Mouse (Mus musculus) limb, embryonic 11.5 days (tissue): ENCODE results near the gene Tpk1. TPM values are rescaled to one million over a fixed set of nuclear protein-coding genes. Genes with fewer than 3 reads are reported as not detected.

Source experiments
- ATAC-seq: fragments of 200-750 bp; cut with Nextera tagmentation; 2 replicates; pipeline ENCODE4 v1.8.0; 2017; ENCODE audit warnings: low read depth; ENCODE audit not compliant: insufficient number of reproducible peaks, low FRiP score, low TSS enrichment
- DNase-seq: peaks from one replicate; pipeline ENCODE4 v3.0.0-alpha.2; 2015; ENCODE audit warnings: low spot score
- H3K27ac ChIP-seq: fragments of 300-500 bp; sonication (generic); replicated peaks from 2 replicates; pipeline ENCODE4 v1.5.1; 2014; ENCODE audit warnings: low read depth, mild to moderate bottlenecking, low read length
- H3K27me3 ChIP-seq: fragments of 300-500 bp; sonication (generic); 2 replicates; pipeline ENCODE4 v1.6.1; 2014; ENCODE audit warnings: mild to moderate bottlenecking, low read length, mixed read lengths; ENCODE audit not compliant: control insufficient read depth, insufficient read depth
- H3K36me3 ChIP-seq: fragments of 300-500 bp; sonication (generic); 2 replicates; pipeline ENCODE4 v1.6.1; 2014; ENCODE audit warnings: mild to moderate bottlenecking, low read length, moderate library complexity, mixed read lengths; ENCODE audit not compliant: control insufficient read depth, insufficient read depth
- H3K4me1 ChIP-seq: fragments of 300-500 bp; sonication (generic); 2 replicates; pipeline ENCODE4 v1.6.1; 2014; ENCODE audit warnings: low read length, mixed read lengths; ENCODE audit not compliant: control insufficient read depth, insufficient read depth
- H3K4me2 ChIP-seq: fragments of 300-500 bp; sonication (generic); 2 replicates; pipeline ENCODE4 v1.6.1; 2014; ENCODE audit warnings: low read depth, mild to moderate bottlenecking, moderate library complexity; ENCODE audit not compliant: severe bottlenecking
- H3K4me3 ChIP-seq: fragments of 300-500 bp; sonication (generic); 2 replicates; pipeline ENCODE4 v1.5.1; 2014; ENCODE audit warnings: low read depth, low read length
- H3K9ac ChIP-seq: fragments of 300-500 bp; sonication (generic); 2 replicates; pipeline ENCODE4 v1.6.1; 2014; ENCODE audit warnings: mild to moderate bottlenecking, low read length
- H3K9me3 ChIP-seq: fragments of 300-500 bp; sonication (generic); 2 replicates; pipeline ENCODE4 v1.6.1; 2016; ENCODE audit warnings: low read length; ENCODE audit not compliant: control insufficient read depth
- WGBS: fragments of 180-500 bp; shearing (Covaris S2); extraction: QIAGEN DNeasy Blood & Tissue Kit; methylation state at CpG from one replicate; pipeline ENCODE4 v1.1.7; 2014; 5-methylcytosine and 5-hydroxymethylcytosine counted together
- polyA plus RNA-seq: library from polyadenylated mRNA; unstranded; fragments of >200 nt; fragmentation: Nextera tagmentation; extraction: Ambion mirVana; gene quantifications from 2 replicates; pipeline ENCODE4 v1.2.1, GENCODE M21; 2014

Tpk1 gene
- polyA plus RNA-seq, 1 experiment from 2014 or later, result 7.3 TPM

DNA sequence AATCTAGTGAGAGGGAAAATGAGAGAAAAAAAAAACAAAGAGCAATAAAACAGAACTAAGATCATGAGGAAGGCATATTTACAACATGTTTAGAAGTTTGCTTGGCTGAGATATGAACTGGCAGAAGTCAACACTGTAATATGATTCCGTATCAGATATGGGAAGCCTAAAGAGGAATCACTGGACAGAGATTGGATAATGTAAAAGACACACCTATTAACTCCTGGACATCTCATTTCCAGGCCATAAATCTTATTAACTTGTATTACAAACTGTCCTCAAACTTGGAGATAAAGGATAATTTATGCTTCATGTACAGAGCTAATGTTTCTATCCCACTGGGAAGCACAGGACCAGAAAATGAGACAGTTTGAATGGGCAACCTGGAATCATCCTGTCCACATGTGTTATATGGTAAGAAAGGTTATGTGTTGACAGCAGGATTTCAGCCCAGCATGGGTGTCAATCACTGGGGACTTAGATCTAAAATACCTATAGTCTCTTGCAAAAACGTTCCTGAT, 203.2 kb downstream of the Tpk1 start:
- 82% methylated on average over 2 of the region's 2 CpGs for WGBS
- no peaks in the 10 kb centered on the region for H3K27me3 ChIP-seq
- H3K4me2 ChIP-seq, result no peak overlapping the region
- H3K9ac ChIP-seq, result no peak overlapping the region
- no peak overlapping the region for H3K4me3 ChIP-seq
- no peaks in the 10 kb centered on the region for H3K36me3 ChIP-seq
- ATAC-seq, result no peak
- H3K4me1 ChIP-seq, result no peaks in the 10 kb centered on the region
- no peaks in the 10 kb centered on the region for H3K9me3 ChIP-seq
- H3K27ac ChIP-seq, result no peak overlapping the region
- DNase-seq, result no peak

DNA sequence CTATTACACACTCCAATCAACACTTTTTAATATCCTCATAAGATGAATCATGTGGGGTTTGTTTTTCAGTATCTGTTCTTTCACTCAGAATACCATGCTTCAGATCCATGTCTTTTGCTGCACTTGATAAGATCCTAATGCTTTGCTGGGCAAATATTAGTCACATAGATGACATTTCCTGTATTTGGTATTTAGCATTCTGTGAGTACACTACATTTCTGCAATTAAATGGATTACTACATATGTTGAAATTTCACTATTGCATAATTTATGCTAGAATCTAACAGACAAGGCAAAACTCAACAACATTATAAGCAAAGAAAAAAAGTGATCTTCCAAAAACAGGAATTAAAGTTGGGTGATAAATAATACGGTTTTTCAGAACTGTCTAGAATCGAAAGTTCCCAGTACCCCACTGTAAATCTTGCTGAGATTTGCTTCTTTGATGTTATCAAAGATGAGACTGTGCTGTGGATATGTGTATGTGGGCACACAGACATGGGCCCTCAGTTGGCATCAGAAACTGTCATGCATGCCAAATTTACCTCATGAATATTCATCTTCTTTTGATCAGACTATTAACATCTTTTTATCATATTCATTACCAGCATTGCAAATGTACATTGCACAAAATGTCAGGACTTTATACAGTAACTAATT, 203.8 kb downstream of the Tpk1 start:
- no peaks in the 10 kb centered on the region for H3K4me1 ChIP-seq
- H3K9me3 ChIP-seq, result no peaks in the 10 kb centered on the region
- no peak overlapping the region for H3K4me3 ChIP-seq
- H3K27ac ChIP-seq, result no peak overlapping the region
- DNase-seq, result no peak
- 83% methylated on average over 2 of the region's 2 CpGs for WGBS
- H3K4me2 ChIP-seq, result no peak overlapping the region
- no peaks in the 10 kb centered on the region for H3K27me3 ChIP-seq
- no peak for ATAC-seq
- no peak overlapping the region for H3K9ac ChIP-seq
- no peaks in the 10 kb centered on the region for H3K36me3 ChIP-seq

- H3K36me3 ChIP-seq, result no peaks in the 10 kb centered on the region
- no peak overlapping the region for H3K4me2 ChIP-seq
- H3K27me3 ChIP-seq, result no peaks in the 10 kb centered on the region
- no peak overlapping the region for H3K9ac ChIP-seq
- no peak overlapping the region for H3K4me3 ChIP-seq
- no peak for DNase-seq
- 83% methylated on average over 2 of the region's 2 CpGs for WGBS
- ATAC-seq, result no peak
- no peaks in the 10 kb centered on the region for H3K9me3 ChIP-seq
- H3K27ac ChIP-seq, result no peak overlapping the region
- no peaks in the 10 kb centered on the region for H3K4me1 ChIP-seq
Measured at GRCm38 (mm10) chr6:43459082-43459481, 207.0 kb downstream of the Tpk1 start.

GRCm38 (mm10) chr6:43457989-43458388, 208.1 kb downstream of the Tpk1 start:
- H3K27me3 ChIP-seq, result no peaks in the 10 kb centered on the region
- 94% methylated on average over 2 of the region's 2 CpGs for WGBS

GRCm38 (mm10) chr6:43449498-43449897, 216.6 kb downstream of the Tpk1 start:
- Histone ChIP-seq H3K27me3 (no peaks in the 10 kb centered on the region), H3K4me3 (no peak overlapping the region), H3K9ac (no peak overlapping the region), H3K9me3 (no peaks in the 10 kb centered on the region), H3K4me1 (no peaks in the 10 kb centered on the region), H3K27ac (no peak overlapping the region), H3K36me3 (no peaks in the 10 kb centered on the region), H3K4me2 (no peak overlapping the region)
- ATAC-seq (no peak), DNase-seq (no peak)
- 58% methylated on average over 2 of the region's 2 CpGs for WGBS

More at GRCm38 (mm10) chr6:43457989-43458388, 208.1 kb downstream of the Tpk1 start:
- ATAC-seq (no peak), DNase-seq (no peak)
- Histone ChIP-seq H3K4me2 (no peak overlapping the region), H3K4me1 (no peaks in the 10 kb centered on the region), H3K36me3 (no peaks in the 10 kb centered on the region), H3K9ac (no peak overlapping the region), H3K4me3 (no peak overlapping the region), H3K27ac (no peak overlapping the region), H3K9me3 (no peaks in the 10 kb centered on the region)

- DNase-seq (no peak), ATAC-seq (no peak)
- Histone ChIP-seq H3K36me3 (no peaks in the 10 kb centered on the region), H3K27me3 (no peaks in the 10 kb centered on the region), H3K9ac (no peak overlapping the region), H3K4me1 (no peaks in the 10 kb centered on the region), H3K9me3 (no peaks in the 10 kb centered on the region), H3K4me2 (no peak overlapping the region), H3K27ac (no peak overlapping the region), H3K4me3 (no peak overlapping the region)
- WGBS, result 89% methylated on average over 2 of the region's 2 CpGs
Measured at GRCm38 (mm10) chr6:43445856-43446255, 220.2 kb downstream of the Tpk1 start.

DNA sequence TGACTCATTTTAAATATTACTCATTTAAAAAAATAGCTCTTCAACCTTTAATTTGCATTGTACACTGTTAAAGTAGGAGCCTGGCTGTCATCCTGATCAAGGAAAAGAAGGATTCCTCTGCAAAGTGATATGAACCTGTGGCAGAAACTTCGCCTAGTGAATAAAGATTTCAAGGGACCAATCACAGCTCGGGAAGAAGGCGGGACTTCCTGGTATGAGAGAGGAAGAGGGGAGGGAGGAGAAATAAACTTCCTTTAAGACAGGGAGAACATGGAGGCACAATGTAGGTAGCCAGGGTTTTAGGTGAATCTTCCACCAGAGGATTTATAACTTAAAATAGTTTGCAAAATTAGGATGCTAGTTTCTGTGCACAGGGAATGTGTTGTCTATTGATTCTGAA, 223.9 kb downstream of the Tpk1 start:
- ATAC-seq (no peak), DNase-seq (no peak)
- Histone ChIP-seq H3K27ac (no peak overlapping the region), H3K9ac (no peak overlapping the region), H3K4me2 (no peak overlapping the region), H3K4me1 (no peaks in the 10 kb centered on the region), H3K36me3 (no peaks in the 10 kb centered on the region), H3K27me3 (no peaks in the 10 kb centered on the region), H3K4me3 (no peak overlapping the region), H3K9me3 (no peaks in the 10 kb centered on the region)
- 86% methylated on average over 3 of the region's 3 CpGs for WGBS

- DNase-seq, result no peak
Measured at GRCm38 (mm10) chr6:43435987-43436541, 230.0 kb downstream of the Tpk1 start.

More at GRCm38 (mm10) chr6:43435987-43436541, 230.0 kb downstream of the Tpk1 start:
- no peak for ATAC-seq
- Histone ChIP-seq H3K4me1 (no peaks in the 10 kb centered on the region), H3K4me2 (no peak overlapping the region), H3K9ac (no peak overlapping the region), H3K27ac (no peak overlapping the region), H3K9me3 (no peaks in the 10 kb centered on the region), H3K27me3 (no peaks in the 10 kb centered on the region), H3K4me3 (no peak overlapping the region), H3K36me3 (no peaks in the 10 kb centered on the region)
- 79% methylated on average over 2 of the region's 2 CpGs for WGBS
